Mouse (Mus musculus): ENCODE measurements around the gene Hipk2. TPM values are rescaled to one million over a fixed set of nuclear protein-coding genes. Genes with fewer than 3 reads are reported as not detected.

Gene Hipk2
- polyA plus RNA-seq, 1 experiment from 2014 or later, result 28.0 TPM

DNA sequence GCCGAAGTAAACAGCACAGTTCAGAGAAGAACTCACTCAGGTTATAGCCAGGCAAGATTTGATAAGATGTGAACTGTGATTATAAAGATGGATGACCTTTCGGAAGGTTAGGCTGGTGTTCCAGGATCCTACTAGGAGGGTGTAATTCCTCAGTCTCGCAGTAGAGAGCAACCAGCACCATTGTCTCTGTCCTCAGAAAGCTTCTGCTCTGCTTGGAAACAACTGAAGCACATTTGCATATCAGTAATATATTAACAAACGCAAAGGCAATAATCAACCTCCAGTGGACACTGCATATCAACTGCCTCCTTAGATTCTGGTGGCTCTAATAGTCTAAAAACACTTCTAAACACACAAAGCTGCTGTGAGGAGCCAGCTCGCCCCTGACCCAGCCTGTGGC lies 48.5 kb downstream of the Hipk2 start:
- Histone ChIP-seq H3K4me3 (ENCODE audit: low read length) (no peak overlapping the region), H3K27me3 (ENCODE audit: insufficient read depth, low read length) (no peaks in the 10 kb centered on the region), H3K27ac (ENCODE audit: low read length) (no peak overlapping the region), H3K9ac (replicated peaks; ENCODE audit: low read length) (no peak overlapping the region), H3K4me1 (ENCODE audit: insufficient read depth, low read length) (peaks cover 15% of the 10 kb centered on the region), H3K36me3 (ENCODE audit: insufficient read depth, low read length) (no peaks in the 10 kb centered on the region), H3K4me2 (replicated peaks; ENCODE audit: low read depth, low read length) (no peak overlapping the region), H3K9me3 (ENCODE audit: low read length) (no peaks in the 10 kb centered on the region)
- 67% methylated on average over 5 of the region's 5 CpGs for WGBS
- ATAC-seq (ENCODE audit: low FRiP score, low TSS enrichment), result no peak

DNA sequence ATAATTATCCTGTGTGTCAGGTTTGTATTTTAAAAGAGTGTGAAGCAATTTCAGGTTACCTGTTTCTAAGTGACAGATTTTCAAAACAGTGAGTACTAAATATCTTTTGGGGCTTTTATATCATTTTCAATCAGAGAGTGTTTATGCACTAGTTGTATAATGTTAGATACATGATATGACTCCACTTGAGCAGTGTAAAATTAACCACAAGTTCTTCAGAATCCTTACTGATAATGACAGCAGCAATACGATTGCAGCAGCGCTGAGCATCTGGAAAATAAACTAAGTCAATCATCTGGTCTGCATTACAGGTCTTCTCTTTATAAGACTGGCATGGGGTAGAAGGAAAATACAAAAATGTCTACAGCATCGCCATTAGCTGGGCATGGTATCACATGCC lies 49.1 kb downstream of the Hipk2 start:
- ATAC-seq (ENCODE audit: low FRiP score, low TSS enrichment), result no peak
- Histone ChIP-seq H3K4me2 (replicated peaks; ENCODE audit: low read depth, low read length) (no peak overlapping the region), H3K9me3 (ENCODE audit: low read length) (no peaks in the 10 kb centered on the region), H3K4me3 (ENCODE audit: low read length) (no peak overlapping the region), H3K9ac (replicated peaks; ENCODE audit: low read length) (no peak overlapping the region), H3K36me3 (ENCODE audit: insufficient read depth, low read length) (no peaks in the 10 kb centered on the region), H3K27me3 (ENCODE audit: insufficient read depth, low read length) (no peaks in the 10 kb centered on the region), H3K4me1 (ENCODE audit: insufficient read depth, low read length) (peaks cover 15% of the 10 kb centered on the region), H3K27ac (ENCODE audit: low read length) (no peak overlapping the region)
- 83% methylated on average over 3 of the region's 3 CpGs for WGBS

DNA sequence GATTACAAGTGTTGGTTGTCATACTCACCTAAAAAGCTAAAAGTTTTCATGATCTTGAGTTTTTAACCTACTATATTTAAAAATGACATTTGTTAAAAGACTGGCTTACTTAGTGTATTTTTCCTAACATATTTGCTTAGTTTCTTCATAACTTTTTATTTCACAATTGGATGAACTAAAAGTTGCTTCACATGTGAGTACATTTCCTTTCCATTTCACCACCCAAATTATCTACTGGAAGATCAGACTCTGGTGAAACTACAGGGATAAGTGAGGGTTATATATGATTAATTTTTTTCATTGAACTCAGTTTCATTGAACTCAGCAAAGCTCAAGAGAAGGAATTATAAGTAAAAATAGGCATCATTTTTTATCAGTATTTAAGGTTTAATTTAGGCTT lies 50.1 kb downstream of the Hipk2 start:
- H3K4me3 ChIP-seq (ENCODE audit: low read length), result no peak overlapping the region
- no peaks in the 10 kb centered on the region for H3K27me3 ChIP-seq (ENCODE audit: insufficient read depth, low read length)
- ATAC-seq (ENCODE audit: low FRiP score, low TSS enrichment), result no peak
- no peaks in the 10 kb centered on the region for H3K36me3 ChIP-seq (ENCODE audit: insufficient read depth, low read length)
- no peak overlapping the region for H3K27ac ChIP-seq (ENCODE audit: low read length)
- H3K4me2 ChIP-seq (replicated peaks; ENCODE audit: low read depth, low read length), result no peak overlapping the region
- H3K4me1 ChIP-seq (ENCODE audit: insufficient read depth, low read length), result peaks cover 15% of the 10 kb centered on the region
- no peak overlapping the region for H3K9ac ChIP-seq (replicated peaks; ENCODE audit: low read length)
- H3K9me3 ChIP-seq (ENCODE audit: low read length), result no peaks in the 10 kb centered on the region

DNA sequence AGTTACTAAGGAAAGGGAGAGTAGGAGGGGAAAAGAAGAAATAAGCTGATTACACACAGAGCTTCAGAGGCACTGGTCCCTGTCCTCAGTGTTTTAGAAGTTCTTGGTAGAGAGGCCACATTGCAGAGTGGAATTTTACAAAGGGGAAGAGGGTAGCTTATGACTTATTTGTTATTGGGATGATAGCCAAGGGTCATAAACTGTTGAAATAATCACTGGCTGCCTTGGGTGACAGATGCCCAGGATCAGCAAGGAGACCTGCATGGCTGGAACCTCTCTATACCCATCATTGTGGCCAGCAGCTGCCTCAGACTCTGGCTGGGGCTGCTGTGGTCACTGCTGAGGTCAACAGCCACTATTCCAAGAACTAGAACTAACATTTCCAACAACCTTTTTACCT lies 52.1 kb downstream of the Hipk2 start:
- ATAC-seq (ENCODE audit: low FRiP score, low TSS enrichment), result no peak
- Histone ChIP-seq H3K27ac (ENCODE audit: low read length) (no peak overlapping the region), H3K27me3 (ENCODE audit: insufficient read depth, low read length) (no peaks in the 10 kb centered on the region)

DNA sequence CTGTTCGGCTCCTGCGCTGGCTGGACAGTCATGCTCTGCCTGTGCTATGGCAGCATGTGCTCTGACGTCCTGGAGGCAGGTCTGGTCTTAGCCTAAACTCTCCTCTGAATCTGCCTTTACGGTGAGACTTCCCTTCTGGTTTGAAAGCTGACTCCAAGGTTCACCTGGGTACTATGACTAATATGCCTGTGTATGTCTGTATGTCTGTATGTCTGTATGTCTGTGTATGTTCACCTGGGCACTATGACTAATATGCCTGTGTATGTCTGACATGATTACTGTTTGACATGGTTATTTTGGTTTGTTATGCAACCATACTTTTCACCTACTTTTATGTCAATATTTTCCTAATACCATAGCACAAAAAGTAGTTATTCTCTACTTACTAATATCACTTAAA lies 52.8 kb downstream of the Hipk2 start:
- WGBS, result 90% methylated on average over 4 of the region's 4 CpGs
- no peaks in the 10 kb centered on the region for H3K9me3 ChIP-seq (ENCODE audit: low read length)
- H3K27ac ChIP-seq (ENCODE audit: low read length), result no peak overlapping the region
- H3K36me3 ChIP-seq (ENCODE audit: insufficient read depth, low read length), result peaks cover 9% of the 10 kb centered on the region
- no peak overlapping the region for H3K4me3 ChIP-seq (ENCODE audit: low read length)
- H3K4me2 ChIP-seq (replicated peaks; ENCODE audit: low read depth, low read length), result no peak overlapping the region
- no peaks in the 10 kb centered on the region for H3K27me3 ChIP-seq (ENCODE audit: insufficient read depth, low read length)
- no peak overlapping the region for H3K9ac ChIP-seq (replicated peaks; ENCODE audit: low read length)
- peaks cover 15% of the 10 kb centered on the region for H3K4me1 ChIP-seq (ENCODE audit: insufficient read depth, low read length)
- no peak for ATAC-seq (ENCODE audit: low FRiP score, low TSS enrichment)

More for the DNA sequence above, 52.1 kb downstream of the Hipk2 start:
- H3K36me3 ChIP-seq (ENCODE audit: insufficient read depth, low read length), result peaks cover 2% of the 10 kb centered on the region
- no peaks in the 10 kb centered on the region for H3K9me3 ChIP-seq (ENCODE audit: low read length)
- H3K9ac ChIP-seq (replicated peaks; ENCODE audit: low read length), result no peak overlapping the region
- no peak overlapping the region for H3K4me3 ChIP-seq (ENCODE audit: low read length)
- H3K4me2 ChIP-seq (replicated peaks; ENCODE audit: low read depth, low read length), result no peak overlapping the region
- H3K4me1 ChIP-seq (ENCODE audit: insufficient read depth, low read length), result peaks cover 15% of the 10 kb centered on the region

DNA sequence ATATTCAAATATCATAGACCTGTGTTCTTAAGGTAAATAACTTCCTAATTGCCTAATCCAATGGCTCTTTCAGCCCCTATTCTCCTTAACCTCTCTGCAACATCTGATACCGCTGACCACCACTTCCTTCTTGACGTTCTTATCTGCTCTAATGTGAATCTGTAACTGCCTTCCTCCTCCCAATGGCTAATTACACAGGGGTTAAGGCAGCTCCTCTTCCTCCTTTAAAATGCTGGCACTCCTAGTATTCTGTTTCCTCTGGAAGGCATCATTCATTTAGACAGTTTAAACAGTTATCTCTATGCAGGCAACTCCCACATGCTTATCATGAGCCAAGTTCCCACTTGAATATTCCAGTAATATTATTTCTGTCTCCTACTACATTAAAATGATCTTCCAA lies 54.3 kb downstream of the Hipk2 start:
- Histone ChIP-seq H3K27ac (ENCODE audit: low read length) (no peak overlapping the region), H3K9me3 (ENCODE audit: low read length) (no peaks in the 10 kb centered on the region), H3K4me1 (ENCODE audit: insufficient read depth, low read length) (peaks cover 9% of the 10 kb centered on the region), H3K36me3 (ENCODE audit: insufficient read depth, low read length) (peaks cover 17% of the 10 kb centered on the region), H3K27me3 (ENCODE audit: insufficient read depth, low read length) (no peaks in the 10 kb centered on the region), H3K9ac (replicated peaks; ENCODE audit: low read length) (no peak overlapping the region), H3K4me3 (ENCODE audit: low read length) (no peak overlapping the region), H3K4me2 (replicated peaks; ENCODE audit: low read depth, low read length) (no peak overlapping the region)
- no peak for ATAC-seq (ENCODE audit: low FRiP score, low TSS enrichment)
- 53% methylated on average over 2 of the region's 2 CpGs for WGBS

DNA sequence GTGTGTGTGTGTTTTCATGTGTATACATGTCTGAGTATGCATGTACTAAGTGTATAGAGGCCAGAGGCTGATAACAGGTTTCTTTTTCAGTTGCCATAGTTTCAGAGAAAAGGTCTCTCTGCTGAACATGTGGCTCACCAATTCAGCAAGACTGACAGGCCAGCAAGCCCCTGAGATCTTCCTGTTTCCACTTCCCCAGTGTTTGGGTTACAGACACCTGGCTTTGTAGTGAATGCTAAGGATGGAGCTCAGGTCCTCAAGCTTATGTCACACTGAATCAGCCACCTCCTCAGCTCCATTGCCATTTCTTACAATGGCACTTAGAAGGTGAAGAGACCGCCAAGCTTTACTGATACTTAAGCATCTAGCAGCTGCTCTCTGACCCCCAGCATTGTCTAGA lies 55.1 kb downstream of the Hipk2 start:
- H3K9ac ChIP-seq (replicated peaks; ENCODE audit: low read length), result no peak overlapping the region
- no peak overlapping the region for H3K4me3 ChIP-seq (ENCODE audit: low read length)
- peaks cover 9% of the 10 kb centered on the region for H3K4me1 ChIP-seq (ENCODE audit: insufficient read depth, low read length)
- no peaks in the 10 kb centered on the region for H3K9me3 ChIP-seq (ENCODE audit: low read length)
- 100% methylated on average over 1 of the region's 1 CpGs for WGBS
- H3K36me3 ChIP-seq (ENCODE audit: insufficient read depth, low read length), result peaks cover 21% of the 10 kb centered on the region
- H3K4me2 ChIP-seq (replicated peaks; ENCODE audit: low read depth, low read length), result no peak overlapping the region
- H3K27me3 ChIP-seq (ENCODE audit: insufficient read depth, low read length), result no peaks in the 10 kb centered on the region
- H3K27ac ChIP-seq (ENCODE audit: low read length), result no peak overlapping the region
- ATAC-seq (ENCODE audit: low FRiP score, low TSS enrichment), result no peak

DNA sequence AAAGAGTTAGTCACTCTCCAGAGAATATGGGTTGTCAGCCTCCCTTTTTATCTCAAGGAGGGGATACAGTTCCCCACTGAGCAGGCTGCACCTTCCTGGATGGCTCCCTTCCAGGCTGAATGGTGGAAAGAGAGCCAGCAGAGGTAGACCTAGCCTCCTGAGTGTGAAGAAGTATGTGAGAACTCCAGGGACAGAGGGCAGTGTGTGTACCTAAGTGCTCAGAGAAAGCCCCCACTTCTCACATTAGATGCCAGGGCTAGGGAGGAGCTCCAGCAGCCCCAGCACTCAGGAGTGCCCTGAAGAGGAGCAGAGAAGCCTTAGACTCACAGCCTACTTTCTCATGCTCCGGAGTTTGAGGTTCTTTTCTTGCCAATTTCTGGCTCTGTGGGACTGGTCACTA lies 59.7 kb downstream of the Hipk2 start:
- H3K9ac ChIP-seq (replicated peaks; ENCODE audit: low read length), result no peak overlapping the region
- ATAC-seq (ENCODE audit: low FRiP score, low TSS enrichment), result no peak

DNA sequence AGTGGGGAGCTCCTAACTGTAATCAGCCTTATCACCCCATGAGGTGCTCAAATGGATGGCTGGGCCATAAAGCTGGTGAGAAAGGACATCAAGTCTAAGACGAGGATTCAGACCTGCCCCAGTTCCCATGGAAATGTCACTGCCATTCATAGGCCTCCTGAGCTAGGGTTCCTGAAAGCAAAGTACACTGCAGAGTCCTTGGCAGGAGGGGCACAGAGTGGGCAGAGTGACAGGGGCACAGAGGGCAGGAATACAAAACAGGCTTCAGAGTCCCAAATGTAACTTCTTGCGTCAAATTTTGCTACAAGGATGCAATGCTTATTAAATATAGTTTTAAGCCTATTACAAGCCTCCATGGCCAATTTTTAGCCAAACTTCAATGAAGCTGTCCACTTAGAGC lies 60.4 kb downstream of the Hipk2 start:
- WGBS, result 60% methylated on average over 2 of the region's 2 CpGs
- Histone ChIP-seq H3K36me3 (ENCODE audit: insufficient read depth, low read length) (peaks cover 28% of the 10 kb centered on the region), H3K4me2 (replicated peaks; ENCODE audit: low read depth, low read length) (no peak overlapping the region), H3K27ac (ENCODE audit: low read length) (no peak overlapping the region), H3K4me1 (ENCODE audit: insufficient read depth, low read length) (0 out of 2 replicates have a peak, but pooled peaks cover 3% of the 10 kb centered on the region), H3K27me3 (ENCODE audit: insufficient read depth, low read length) (no peaks in the 10 kb centered on the region), H3K9me3 (ENCODE audit: low read length) (no peaks in the 10 kb centered on the region), H3K9ac (replicated peaks; ENCODE audit: low read length) (no peak overlapping the region), H3K4me3 (ENCODE audit: low read length) (no peak overlapping the region)
- no peak for ATAC-seq (ENCODE audit: low FRiP score, low TSS enrichment)

More for the DNA sequence above, 59.7 kb downstream of the Hipk2 start:
- Histone ChIP-seq H3K9me3 (ENCODE audit: low read length) (no peaks in the 10 kb centered on the region), H3K36me3 (ENCODE audit: insufficient read depth, low read length) (peaks cover 28% of the 10 kb centered on the region), H3K27me3 (ENCODE audit: insufficient read depth, low read length) (no peaks in the 10 kb centered on the region), H3K4me3 (ENCODE audit: low read length) (no peak overlapping the region), H3K4me1 (ENCODE audit: insufficient read depth, low read length) (no peaks in the 10 kb centered on the region), H3K4me2 (replicated peaks; ENCODE audit: low read depth, low read length) (no peak overlapping the region), H3K27ac (ENCODE audit: low read length) (no peak overlapping the region)
- 90% methylated on average over 1 of the region's 1 CpGs for WGBS

DNA sequence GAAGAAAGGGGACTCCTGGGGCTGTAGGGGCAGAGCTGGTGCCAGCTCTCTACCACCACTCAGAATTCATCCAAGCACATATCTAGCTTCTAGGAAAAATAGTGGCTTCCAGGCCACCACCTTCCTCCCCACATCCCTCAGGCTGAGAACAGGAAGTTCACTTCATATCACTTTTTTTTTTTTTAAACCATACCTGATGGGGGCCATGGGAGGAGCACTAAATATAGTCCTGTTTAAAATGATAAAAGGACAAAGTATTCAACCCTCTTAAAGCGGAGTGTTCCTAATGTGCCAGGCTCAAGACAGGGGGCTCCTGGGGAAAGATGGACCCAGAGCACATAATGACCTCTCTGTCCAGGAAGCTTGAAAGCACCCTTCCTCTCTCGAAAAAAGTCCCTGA lies 61.3 kb downstream of the Hipk2 start:
- Histone ChIP-seq H3K4me1 (ENCODE audit: insufficient read depth, low read length) (peaks cover 7% of the 10 kb centered on the region; the same call in 1 of the 2 replicates), H3K4me3 (ENCODE audit: low read length) (no peak overlapping the region), H3K9ac (replicated peaks; ENCODE audit: low read length) (no peak overlapping the region), H3K27me3 (ENCODE audit: insufficient read depth, low read length) (no peaks in the 10 kb centered on the region), H3K36me3 (ENCODE audit: insufficient read depth, low read length) (peaks cover 28% of the 10 kb centered on the region), H3K9me3 (ENCODE audit: low read length) (no peaks in the 10 kb centered on the region), H3K27ac (ENCODE audit: low read length) (no peak overlapping the region), H3K4me2 (replicated peaks; ENCODE audit: low read depth, low read length) (no peak overlapping the region)
- ATAC-seq (ENCODE audit: low FRiP score, low TSS enrichment), result no peak
- WGBS, result 88% methylated on average over 2 of the region's 2 CpGs

All from kidney, embryonic 16.5 days (tissue).